In the genomic region with DNA sequence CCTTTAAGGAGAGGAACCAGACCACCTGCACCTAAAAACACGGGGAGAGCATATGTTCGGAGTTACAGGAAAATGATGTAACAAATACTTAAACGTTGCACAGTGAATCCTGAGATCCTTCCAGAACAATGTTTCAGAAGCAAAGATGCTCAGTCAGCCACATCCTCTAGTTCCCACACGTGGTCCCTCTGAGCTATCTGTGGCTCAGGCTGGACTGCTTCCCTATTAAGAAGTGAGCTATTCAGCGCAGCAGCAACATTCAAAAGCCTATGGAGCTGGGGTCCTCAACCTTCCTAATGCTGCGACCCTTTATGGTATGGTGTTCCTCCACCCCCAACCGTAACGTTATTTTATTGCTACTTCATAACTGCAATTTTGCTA, we compare ENCODE assay signal across 24 mouse cellular contexts. TPM values are rescaled to one million over a fixed set of nuclear protein-coding genes. Genes with fewer than 3 reads are reported as not detected.
A peak's percentile ranks its signal among the peaks of the same experiment; 100 is the strongest.
DNase-seq lines count a peak whose midpoint lies in the region; ATAC-seq and TF ChIP-seq lines count a peak whose summit lies in the region.
"Had no signal": no experiment of that assay in that cellular context is flagged by ENCODE, and none has a peak within 500 bp of the region (broad histone marks: within the 10 kb centered on the region; RNA-seq: fewer than 3 reads in every experiment).

No protein-coding gene starts in this region.

- TF ChIP-seq POLR2A in cortical plate, adult 2 months (IDR thresholded peaks at IDR 0.05; ENCODE audit: extremely low read depth, insufficient read depth, low read length): no peak

- H3K4me3 ChIP-seq in megakaryocyte, embryonic 14.5 days (replicated peaks): peak overlapping the region; percentile 16
- peak overlapping the region; percentile 96 for H3K4me3 ChIP-seq in cortical plate, adult 2 months (ENCODE audit: insufficient read depth, low read length)
- H3K4me3 ChIP-seq: embryonic facial prominence, embryonic 12.5 days; embryonic facial prominence, embryonic 15.5 days; forebrain, embryonic 12.5 days; forebrain, embryonic 15.5 days; heart, adult 2 months; heart, embryonic 10.5 days; heart, embryonic 13.5 days; hindbrain, embryonic 12.5 days; hindbrain, embryonic 15.5 days had no signal

- H3K27me3 ChIP-seq in megakaryocyte, embryonic 14.5 days (replicated peaks): peaks cover 38% of the 10 kb centered on the region

- peaks cover 46% of the 10 kb centered on the region for H3K36me3 ChIP-seq in megakaryocyte, embryonic 14.5 days (replicated peaks; ENCODE audit: low read length)
- H3K36me3 ChIP-seq: embryonic facial prominence, embryonic 12.5 days; embryonic facial prominence, embryonic 15.5 days; forebrain, embryonic 12.5 days; forebrain, embryonic 15.5 days; heart, embryonic 10.5 days; heart, embryonic 13.5 days; hindbrain, embryonic 12.5 days; hindbrain, embryonic 15.5 days had no signal

- ATAC-seq in megakaryocyte, adult 5-6 weeks (ENCODE audit: poor library complexity, severe bottlenecking): no peak
- ATAC-seq: activated CD4-positive, CD25-positive, alpha-beta regulatory T cell, adult 4 months; CD4-positive, CD25-positive, alpha-beta regulatory T cell, adult 4 months; forebrain, embryonic 15.5 days had no signal

- H3K9me3 ChIP-seq in megakaryocyte, embryonic 14.5 days: no peaks in the 10 kb centered on the region
- H3K9me3 ChIP-seq: embryonic facial prominence, embryonic 12.5 days; embryonic facial prominence, embryonic 15.5 days; forebrain, embryonic 12.5 days; forebrain, embryonic 15.5 days; heart, embryonic 10.5 days; heart, embryonic 13.5 days; hindbrain, embryonic 12.5 days; hindbrain, embryonic 15.5 days had no signal

- H3K4me1 ChIP-seq in megakaryocyte, embryonic 14.5 days: peaks cover 81% of the 10 kb centered on the region
- H3K4me1 ChIP-seq in cortical plate, adult 2 months (ENCODE audit: control insufficient read depth, insufficient read depth, low read length): no peaks in the 10 kb centered on the region

- no peak overlapping the region for H3K27ac ChIP-seq in cortical plate, adult 2 months (ENCODE audit: insufficient read depth, low read length)
- H3K27ac ChIP-seq: embryonic facial prominence, embryonic 12.5 days; embryonic facial prominence, embryonic 15.5 days; forebrain, embryonic 12.5 days; forebrain, embryonic 15.5 days; heart, adult 2 months; heart, embryonic 10.5 days; heart, embryonic 13.5 days; hindbrain, embryonic 12.5 days; hindbrain, embryonic 15.5 days had no signal

- DNase-seq in heart, adult 11 months: peak; percentile 81
- DNase-seq in heart, postnatal 4 days: no peak
- DNase-seq in cerebellum, adult 9-11 months: no peak
- DNase-seq: adrenal gland, adult 8-10 months; adrenal gland, postnatal 25 days; cerebellum, adult 11-12 months; cerebellum, adult 8-10 months; cerebellum, postnatal 14 days; gastrocnemius, postnatal 25 days; heart, adult 2 months; heart, postnatal 14 days had no signal

- no peak for TF ChIP-seq CTCF in cortical plate, adult 2 months (IDR thresholded peaks at IDR 0.05; ENCODE audit: extremely low read depth, insufficient read depth, low read length)

RNA-seq across cellular contexts. Expression of a gene that starts 3.6 kb away (rescaled TPM):
- total RNA-seq in heart, postnatal 4 days (2021): 10 to 100 TPM; 12.8 to 13.4 TPM
- 6.1 and 23.0 TPM in 2 replicates for polyA plus RNA-seq in megakaryocyte, embryonic 14.5 days (2012; ENCODE audit: insufficient read depth, low replicate concordance)
- total RNA-seq in megakaryocyte, adult 5-6 weeks (2015): 4.8 and 5.1 TPM in 2 replicates
- 5.8 and 9.1 TPM in 2 replicates for total RNA-seq in megakaryocyte, adult 5-6 weeks (2017)
- 33.9 and 34.5 TPM in 2 replicates for polyA plus RNA-seq in cortical plate, adult 2 months (2012; rRNA removed)
- polyA plus RNA-seq: CD4-positive, CD25-positive, alpha-beta regulatory T cell, adult 4 months had no signal
